Mouse (Mus musculus) adrenal gland, postnatal 25 days (tissue): ENCODE measurements around the gene Ankrd53. TPM values are rescaled to one million over a fixed set of nuclear protein-coding genes. Genes with fewer than 3 reads are reported as not detected.
A peak's percentile ranks its signal among the peaks of the same experiment; 100 is the strongest.
"Not testable (repeated sequence)": the region's sequence is repeated elsewhere in the genome, so short reads cannot be mapped to it uniquely, and the experiment has no call there.

Experiments
- DNase-seq: peaks from one replicate; pipeline ENCODE4 v3.0.0; 2021; ENCODE audit warnings: mixed read lengths
- total RNA-seq: library from RNA; stranded (reverse); gene quantifications from 2 replicates; pipeline ENCODE4 v1.2.3, GENCODE M21; 2021

Gene Ankrd53
- total RNA-seq, 1 experiment from 2014 or later = 0.30 TPM

- no peak for DNase-seq
Measured at GRCm38 (mm10) chr6:83766982-83767381, 4.5 kb downstream of the Ankrd53 start.

- DNase-seq = no peak
Measured at GRCm38 (mm10) chr6:83768485-83768884, 6.0 kb downstream of the Ankrd53 start.

- no peak for DNase-seq
Measured at GRCm38 (mm10) chr6:83774126-83774525, 11.7 kb downstream of the Ankrd53 start.

- DNase-seq = no peak
Measured at GRCm38 (mm10) chr6:83774781-83775563, 12.5 kb downstream of the Ankrd53 start.

GRCm38 (mm10) chr6:83775638-83776293, 13.3 kb downstream of the Ankrd53 start, which contains the start of gene Tex261:
Gene Tex261, minus strand, starts transcription at chr6:83775813.
- DNase-seq = peak; percentile 95

GRCm38 (mm10) chr6:83778306-83778705, 15.9 kb downstream of the Ankrd53 start:
- peak; percentile 37 for DNase-seq

- peak; percentile 50 for DNase-seq
Measured at GRCm38 (mm10) chr6:83779026-83779425, 16.6 kb downstream of the Ankrd53 start.

- DNase-seq = no peak
Measured at GRCm38 (mm10) chr6:83786426-83786825, 24.0 kb downstream of the Ankrd53 start.

GRCm38 (mm10) chr6:83788554-83788953, 26.1 kb downstream of the Ankrd53 start:
- DNase-seq = no peak

GRCm38 (mm10) chr6:83790533-83790932, 28.1 kb downstream of the Ankrd53 start:
- not testable (repeated sequence) for DNase-seq

- DNase-seq = no peak
Measured at GRCm38 (mm10) chr6:83791251-83791890, 28.9 kb downstream of the Ankrd53 start.

- DNase-seq = peak; percentile 94
Measured at GRCm38 (mm10) chr6:83794760-83795296, 32.4 kb downstream of the Ankrd53 start, which contains the start of gene Nagk. Gene Nagk, plus strand, starts transcription at chr6:83794982.

GRCm38 (mm10) chr6:83795492-83795900, 33.1 kb downstream of the Ankrd53 start:
- DNase-seq = no peak

- DNase-seq = no peak
Measured at GRCm38 (mm10) chr6:83796686-83797085, 34.2 kb downstream of the Ankrd53 start.

GRCm38 (mm10) chr6:83802033-83802432, 39.6 kb downstream of the Ankrd53 start:
- DNase-seq = no peak

GRCm38 (mm10) chr6:83802846-83803245, 40.4 kb downstream of the Ankrd53 start:
- no peak for DNase-seq

GRCm38 (mm10) chr6:83815801-83816200, 53.4 kb downstream of the Ankrd53 start:
- DNase-seq = no peak

Other genes starting within 250 kb of the Ankrd53 start
- not detected in 2 replicates for gene Actg2, start 226.4 kb upstream of the Ankrd53 start, total RNA-seq
- gene Stambp, start 189.9 kb upstream of the Ankrd53 start, total RNA-seq = 28.9 and 31.1 TPM in 2 replicates
- gene Clec4f, start 106.5 kb upstream of the Ankrd53 start, total RNA-seq = not detected in 2 replicates
- not detected in 2 replicates for gene Cd207, start 84.8 kb upstream of the Ankrd53 start, total RNA-seq
- gene Vax2, start 51.4 kb upstream of the Ankrd53 start, total RNA-seq = not detected in 2 replicates
- gene Atp6v1b1, start 19.7 kb upstream of the Ankrd53 start, total RNA-seq = not detected in 2 replicates
- 108 and 125 TPM in 2 replicates for gene Tex261, start 13.2 kb downstream of the Ankrd53 start, total RNA-seq
- 50.4 and 59.5 TPM in 2 replicates for gene Nagk, start 32.3 kb downstream of the Ankrd53 start, total RNA-seq
- gene Paip2b, start 69.1 kb downstream of the Ankrd53 start, total RNA-seq = 21.1 and 28.2 TPM in 2 replicates
- gene Zfp638, start 104.5 kb downstream of the Ankrd53 start, total RNA-seq = 102 and 117 TPM in 2 replicates
- gene Dysf, start 245.9 kb downstream of the Ankrd53 start, total RNA-seq = 48.0 and 57.7 TPM in 2 replicates